Mouse (Mus musculus): ENCODE results near the gene Rbmxl2. TPM values are rescaled to one million over a fixed set of nuclear protein-coding genes. Genes with fewer than 3 reads are reported as not detected.

Gene Rbmxl2
- polyA plus RNA-seq, 1 experiment from 2014 or later = not detected

- Histone ChIP-seq H3K4me1 (replicated peaks; ENCODE audit: control insufficient read depth, insufficient read depth) (no peaks in the 10 kb centered on the region), H3K9me3 (ENCODE audit: control insufficient read depth, low read length) (no peaks in the 10 kb centered on the region), H3K27me3 (ENCODE audit: control insufficient read depth, insufficient read depth, low read length) (no peaks in the 10 kb centered on the region), H3K9ac (ENCODE audit: low read length) (no peak overlapping the region), H3K27ac (replicated peaks) (no peak overlapping the region), H3K4me2 (replicated peaks; ENCODE audit: low read depth) (no peak overlapping the region), H3K36me3 (ENCODE audit: control insufficient read depth, insufficient read depth, low read length) (no peaks in the 10 kb centered on the region), H3K4me3 (ENCODE audit: low read depth, low read length) (no peak overlapping the region)
- ATAC-seq (ENCODE audit: low FRiP score, low TSS enrichment) = no peak
- peak; percentile 18 for DNase-seq (ENCODE audit: low spot score)
- TF ChIP-seq CTCF (IDR thresholded peaks at IDR 0.05; ENCODE audit: low read depth) (peak; percentile 79), EP300 (optimal IDR thresholded peaks at IDR 0.05) (no peak)
These were observed 6.5 kb downstream of the Rbmxl2 start for GRCm38 (mm10) chr7:107215723-107216122.

GRCm38 (mm10) chr7:107216845-107217244 lies 7.6 kb downstream of the Rbmxl2 start:
- Histone ChIP-seq H3K9me3 (ENCODE audit: control insufficient read depth, low read length) (no peaks in the 10 kb centered on the region), H3K27me3 (ENCODE audit: control insufficient read depth, insufficient read depth, low read length) (no peaks in the 10 kb centered on the region), H3K27ac (replicated peaks) (no peak overlapping the region), H3K4me1 (replicated peaks; ENCODE audit: control insufficient read depth, insufficient read depth) (no peaks in the 10 kb centered on the region), H3K9ac (ENCODE audit: low read length) (no peak overlapping the region), H3K36me3 (ENCODE audit: control insufficient read depth, insufficient read depth, low read length) (no peaks in the 10 kb centered on the region), H3K4me2 (replicated peaks; ENCODE audit: low read depth) (no peak overlapping the region), H3K4me3 (ENCODE audit: low read depth, low read length) (no peak overlapping the region)
- 67% methylated on average over 2 of the region's 2 CpGs for WGBS
- TF ChIP-seq CTCF (IDR thresholded peaks at IDR 0.05; ENCODE audit: low read depth) (peak; percentile 44), EP300 (optimal IDR thresholded peaks at IDR 0.05) (no peak)
- ATAC-seq (ENCODE audit: low FRiP score, low TSS enrichment) (no peak), DNase-seq (ENCODE audit: low spot score) (no peak)

GRCm38 (mm10) chr7:107236854-107237253 lies 27.6 kb downstream of the Rbmxl2 start:
- no peak for DNase-seq (ENCODE audit: low spot score)
- no peak for ATAC-seq (ENCODE audit: low FRiP score, low TSS enrichment)
- no peak overlapping the region for H3K27ac ChIP-seq (replicated peaks)
- WGBS = 55% methylated on average over 3 of the region's 3 CpGs
- no peak overlapping the region for H3K4me2 ChIP-seq (replicated peaks; ENCODE audit: low read depth)
- H3K9ac ChIP-seq (ENCODE audit: low read length) = no peak overlapping the region
- no peaks in the 10 kb centered on the region for H3K4me1 ChIP-seq (replicated peaks; ENCODE audit: control insufficient read depth, insufficient read depth)
- H3K27me3 ChIP-seq (ENCODE audit: control insufficient read depth, insufficient read depth, low read length) = no peaks in the 10 kb centered on the region
- no peaks in the 10 kb centered on the region for H3K36me3 ChIP-seq (ENCODE audit: control insufficient read depth, insufficient read depth, low read length)
- H3K9me3 ChIP-seq (ENCODE audit: control insufficient read depth, low read length) = no peaks in the 10 kb centered on the region
- TF ChIP-seq CTCF (IDR thresholded peaks at IDR 0.05; ENCODE audit: low read depth) (no peak), EP300 (optimal IDR thresholded peaks at IDR 0.05) (no peak)
- H3K4me3 ChIP-seq (ENCODE audit: low read depth, low read length) = no peak overlapping the region

- ATAC-seq (ENCODE audit: low FRiP score, low TSS enrichment) = no peak
- Histone ChIP-seq H3K4me3 (ENCODE audit: low read depth, low read length) (no peak overlapping the region), H3K9me3 (ENCODE audit: control insufficient read depth, low read length) (no peaks in the 10 kb centered on the region), H3K4me2 (replicated peaks; ENCODE audit: low read depth) (no peak overlapping the region), H3K27ac (replicated peaks) (no peak overlapping the region), H3K9ac (ENCODE audit: low read length) (no peak overlapping the region), H3K36me3 (ENCODE audit: control insufficient read depth, insufficient read depth, low read length) (no peaks in the 10 kb centered on the region), H3K27me3 (ENCODE audit: control insufficient read depth, insufficient read depth, low read length) (no peaks in the 10 kb centered on the region), H3K4me1 (replicated peaks; ENCODE audit: control insufficient read depth, insufficient read depth) (no peaks in the 10 kb centered on the region)
- WGBS = 68% methylated on average over 3 of the region's 3 CpGs
- no peak for TF ChIP-seq EP300 (optimal IDR thresholded peaks at IDR 0.05)
- TF ChIP-seq CTCF (IDR thresholded peaks at IDR 0.05; ENCODE audit: low read depth) = peak; percentile 41
- no peak for DNase-seq (ENCODE audit: low spot score)
These were observed 28.3 kb downstream of the Rbmxl2 start for GRCm38 (mm10) chr7:107237498-107237897.

- WGBS = 84% methylated on average over 5 of the region's 5 CpGs
- no peaks in the 10 kb centered on the region for H3K36me3 ChIP-seq (ENCODE audit: control insufficient read depth, insufficient read depth, low read length)
- H3K4me2 ChIP-seq (replicated peaks; ENCODE audit: low read depth) = no peak overlapping the region
- H3K4me3 ChIP-seq (ENCODE audit: low read depth, low read length) = no peak overlapping the region
- DNase-seq (ENCODE audit: low spot score) = no peak
- ATAC-seq (ENCODE audit: low FRiP score, low TSS enrichment) = no peak
- TF ChIP-seq EP300 (optimal IDR thresholded peaks at IDR 0.05) (no peak), CTCF (IDR thresholded peaks at IDR 0.05; ENCODE audit: low read depth) (no peak)
- H3K9ac ChIP-seq (ENCODE audit: low read length) = no peak overlapping the region
- H3K4me1 ChIP-seq (replicated peaks; ENCODE audit: control insufficient read depth, insufficient read depth) = no peaks in the 10 kb centered on the region
- no peak overlapping the region for H3K27ac ChIP-seq (replicated peaks)
- no peaks in the 10 kb centered on the region for H3K27me3 ChIP-seq (ENCODE audit: control insufficient read depth, insufficient read depth, low read length)
- no peaks in the 10 kb centered on the region for H3K9me3 ChIP-seq (ENCODE audit: control insufficient read depth, low read length)
These were observed 32.2 kb downstream of the Rbmxl2 start for GRCm38 (mm10) chr7:107241371-107241883.

GRCm38 (mm10) chr7:107250211-107250985 lies 41.2 kb downstream of the Rbmxl2 start:
- Histone ChIP-seq H3K9me3 (ENCODE audit: control insufficient read depth, low read length) (no peaks in the 10 kb centered on the region), H3K9ac (ENCODE audit: low read length) (no peak overlapping the region), H3K4me2 (replicated peaks; ENCODE audit: low read depth) (no peak overlapping the region), H3K4me3 (ENCODE audit: low read depth, low read length) (no peak overlapping the region), H3K4me1 (replicated peaks; ENCODE audit: control insufficient read depth, insufficient read depth) (no peaks in the 10 kb centered on the region), H3K36me3 (ENCODE audit: control insufficient read depth, insufficient read depth, low read length) (no peaks in the 10 kb centered on the region), H3K27ac (replicated peaks) (no peak overlapping the region), H3K27me3 (ENCODE audit: control insufficient read depth, insufficient read depth, low read length) (no peaks in the 10 kb centered on the region)
- TF ChIP-seq EP300 (optimal IDR thresholded peaks at IDR 0.05) = no peak
- TF ChIP-seq CTCF (IDR thresholded peaks at IDR 0.05; ENCODE audit: low read depth) = no peak
- DNase-seq (ENCODE audit: low spot score) (no peak), ATAC-seq (ENCODE audit: low FRiP score, low TSS enrichment) (no peak)
- 59% methylated on average over 5 of the region's 5 CpGs for WGBS

All from stomach, postnatal 0 days (tissue).